Mouse (Mus musculus) mouse trophoblast stem cell (cell line): Measurements from ENCODE around the gene Mapk8ip3.
"Not testable (repeated sequence)": the region's sequence is repeated elsewhere in the genome, so short reads cannot be mapped to it uniquely, and the experiment has no call there.

Experiments
- in situ Hi-C, 2 experiments: fragments of 300-500 bp; cut with MseI, MboI; formaldehyde crosslinking; loops; 2 replicates in 1 of 2; 3 replicates in 1 of 2; pipeline ENCODE4 v1.15.1; 2025

The Mapk8ip3 gene

GRCm38 (mm10) chr17:24936259-24937237 lies at the start of gene Mapk8ip3:
Gene Mapk8ip3 (minus strand): TSS chr17:24936977.
- in situ Hi-C loops, result no loop called here

GRCm38 (mm10) chr17:24960852-24961715 lies 24.3 kb upstream of the Mapk8ip3 start:
- in situ Hi-C loops, result no loop called here

GRCm38 (mm10) chr17:24960135-24960851 lies 23.5 kb upstream of the Mapk8ip3 start, which contains the start of gene Jpt2:
Gene Jpt2 (minus strand): TSS chr17:24960689.
- in situ Hi-C loops, result no loop called here

- in situ Hi-C loops, result no loop called here
Measured at GRCm38 (mm10) chr17:24959371-24959770, 22.6 kb upstream of the Mapk8ip3 start.

GRCm38 (mm10) chr17:24953291-24953690 lies 16.5 kb upstream of the Mapk8ip3 start:
- in situ Hi-C loops, result no loop called here

- in situ Hi-C loops, result no loop called here
Measured at GRCm38 (mm10) chr17:24950671-24951070, 13.9 kb upstream of the Mapk8ip3 start.

GRCm38 (mm10) chr17:24948204-24948603 lies 11.4 kb upstream of the Mapk8ip3 start:
- in situ Hi-C loops, result no loop called here

- in situ Hi-C loops, result not testable (repeated sequence)
Measured at GRCm38 (mm10) chr17:24943589-24943988, 6.8 kb upstream of the Mapk8ip3 start.

- in situ Hi-C loops, result no loop called here
Measured at GRCm38 (mm10) chr17:24943036-24943435, 6.3 kb upstream of the Mapk8ip3 start.

- in situ Hi-C loops, result not testable (repeated sequence)
Measured at GRCm38 (mm10) chr17:24942453-24942852, 5.7 kb upstream of the Mapk8ip3 start.

- in situ Hi-C loops, result no loop called here
Measured at GRCm38 (mm10) chr17:24937266-24937665, 489 bp upstream of the Mapk8ip3 start.

GRCm38 (mm10) chr17:24935666-24936065 lies 1.1 kb downstream of the Mapk8ip3 start:
- in situ Hi-C loops, result no loop called here

- in situ Hi-C loops, result no loop called here
Measured at GRCm38 (mm10) chr17:24934926-24935325, 1.9 kb downstream of the Mapk8ip3 start.

GRCm38 (mm10) chr17:24933163-24933562 lies 3.6 kb downstream of the Mapk8ip3 start:
- in situ Hi-C loops, result no loop called here

- in situ Hi-C loops, result no loop called here
Measured at GRCm38 (mm10) chr17:24932431-24932830, 4.3 kb downstream of the Mapk8ip3 start.

- in situ Hi-C loops, result no loop called here
Measured at GRCm38 (mm10) chr17:24929506-24929905, 7.3 kb downstream of the Mapk8ip3 start.

GRCm38 (mm10) chr17:24923246-24923645 lies 13.5 kb downstream of the Mapk8ip3 start:
- in situ Hi-C loops, result no loop called here

GRCm38 (mm10) chr17:24913984-24914383 lies 22.8 kb downstream of the Mapk8ip3 start:
- in situ Hi-C loops, result no loop called here

- in situ Hi-C loops, result no loop called here
Measured at GRCm38 (mm10) chr17:24907591-24907990, 29.2 kb downstream of the Mapk8ip3 start.

- in situ Hi-C loops, result no loop called here
Measured at GRCm38 (mm10) chr17:24903767-24904166, 33.0 kb downstream of the Mapk8ip3 start.

- in situ Hi-C loops, result no loop called here
Measured at GRCm38 (mm10) chr17:24902671-24903474, 33.9 kb downstream of the Mapk8ip3 start.
